Mouse (Mus musculus) left cerebral cortex, adult 11 months (tissue): ENCODE measurements around the gene Bcl2.
"Not testable (repeated sequence)": the region's sequence is repeated elsewhere in the genome, so short reads cannot be mapped to it uniquely, and the experiment has no call there.

Source experiments
- DNase-seq: peaks from one replicate; pipeline ENCODE4 v3.0.0; 2022; ENCODE audit warnings: low spot score

Bcl2 gene

DNA sequence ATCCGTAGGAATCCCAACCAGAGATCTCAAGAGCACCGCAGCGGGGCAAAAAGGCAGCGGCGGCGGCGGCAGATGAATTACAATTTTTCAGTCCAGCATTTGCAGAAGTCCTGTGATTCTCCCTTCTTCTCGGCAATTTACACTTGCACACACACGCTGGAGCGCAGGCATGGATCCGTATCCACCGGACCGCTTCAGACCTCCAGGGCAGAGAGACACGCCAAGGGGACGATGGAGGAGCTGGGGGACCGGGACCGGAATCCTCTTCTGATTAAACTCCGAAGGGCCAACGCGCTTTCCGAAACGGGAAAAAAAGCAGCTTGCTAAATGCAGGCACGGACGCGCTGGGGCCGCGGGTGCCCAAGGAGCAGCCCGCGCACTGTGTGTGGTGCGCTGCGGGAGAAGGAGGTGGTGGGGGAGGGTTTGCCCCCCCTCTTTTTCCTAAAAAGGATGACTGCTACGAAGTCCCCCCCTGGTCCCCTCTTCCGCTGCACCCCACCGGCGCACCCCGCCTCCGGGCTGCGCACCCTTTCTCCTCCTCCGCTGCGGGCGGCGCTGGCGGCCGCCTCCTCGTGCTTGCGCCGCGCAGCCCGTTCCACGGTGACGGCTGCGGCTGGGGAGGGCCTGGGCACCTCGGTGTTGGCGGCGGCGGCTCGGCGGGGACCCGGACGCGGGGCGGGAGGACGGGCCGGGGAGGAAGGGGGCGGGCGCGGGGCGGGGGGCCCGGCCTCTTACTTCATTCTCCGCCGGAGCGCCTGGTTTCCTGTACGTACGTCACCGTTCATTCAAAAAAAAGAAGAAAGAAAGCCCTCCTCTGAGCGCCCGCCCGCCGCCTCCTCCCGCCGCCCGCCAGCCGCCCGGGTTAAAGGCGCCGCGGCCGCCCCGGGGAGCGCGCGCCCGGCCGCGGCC, at the start of gene Bcl2:
Gene Bcl2 (minus strand): TSS at position 654 of the 909 bp plus-strand sequence.
- DNase-seq, result peak; percentile 46

DNA sequence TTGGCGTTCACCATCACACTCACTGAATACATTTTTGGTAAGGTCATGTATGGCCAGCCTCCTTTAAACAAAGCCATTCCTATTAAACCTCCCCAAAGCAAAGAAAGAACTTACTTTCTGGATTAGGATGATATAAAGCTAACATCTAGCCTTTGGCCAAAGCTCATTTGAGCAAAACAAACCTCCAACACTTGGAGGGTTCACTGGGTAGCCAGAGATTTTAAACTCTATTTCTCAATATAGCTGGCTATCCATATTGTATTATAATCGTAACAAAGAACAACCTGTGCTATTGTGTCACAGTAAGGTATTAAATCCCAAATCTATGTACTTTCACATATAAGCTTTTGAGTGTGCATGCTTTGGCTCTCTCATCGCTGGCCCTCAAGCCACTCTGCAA, 46.7 kb upstream of the Bcl2 start:
- DNase-seq, result no peak

DNA sequence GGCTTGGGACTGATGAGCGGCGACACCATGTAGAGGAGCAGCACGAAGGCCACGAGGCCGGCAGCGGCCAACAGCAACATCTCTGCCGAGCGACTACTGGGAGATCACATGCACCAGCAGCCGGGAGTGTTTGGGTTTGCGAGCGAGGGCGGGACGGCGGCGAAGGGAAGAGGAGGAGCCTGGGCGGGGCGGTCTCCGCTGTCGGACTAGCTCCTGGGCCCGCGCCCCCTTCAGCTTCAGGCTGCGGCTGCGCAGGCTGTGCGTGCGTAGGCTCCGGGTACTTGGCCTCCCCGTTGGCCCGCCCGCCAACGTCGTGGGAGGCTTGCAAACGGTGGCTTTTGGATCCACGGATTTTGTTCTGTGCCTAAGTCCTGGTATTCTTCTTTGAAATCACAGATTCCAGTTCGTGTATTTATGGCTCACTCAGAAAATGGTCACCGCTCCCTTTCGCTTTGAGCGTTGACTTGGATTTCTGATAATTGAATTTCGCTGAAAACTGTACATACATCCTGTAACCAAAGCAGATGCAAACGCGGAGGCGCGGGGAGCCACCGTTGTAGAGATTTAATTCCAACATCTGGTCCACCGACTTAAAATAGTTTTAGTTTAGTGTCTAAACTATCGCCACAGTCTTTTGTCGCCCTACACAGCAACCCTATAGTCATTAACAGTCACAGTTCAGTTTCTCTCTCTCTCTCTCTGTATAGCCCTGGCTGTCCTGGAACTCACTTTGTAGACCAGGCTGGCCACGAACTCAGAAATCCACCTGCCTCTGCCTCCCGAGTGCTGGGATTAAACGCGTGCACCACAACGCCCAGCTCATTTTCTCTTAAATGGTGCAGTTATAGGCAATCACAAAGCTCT, 45.7 kb upstream of the Bcl2 start, which contains the start of gene Kdsr:
Gene Kdsr (minus strand): TSS at position 156 of the 864 bp plus-strand sequence.
- peak; percentile 96 for DNase-seq

DNA sequence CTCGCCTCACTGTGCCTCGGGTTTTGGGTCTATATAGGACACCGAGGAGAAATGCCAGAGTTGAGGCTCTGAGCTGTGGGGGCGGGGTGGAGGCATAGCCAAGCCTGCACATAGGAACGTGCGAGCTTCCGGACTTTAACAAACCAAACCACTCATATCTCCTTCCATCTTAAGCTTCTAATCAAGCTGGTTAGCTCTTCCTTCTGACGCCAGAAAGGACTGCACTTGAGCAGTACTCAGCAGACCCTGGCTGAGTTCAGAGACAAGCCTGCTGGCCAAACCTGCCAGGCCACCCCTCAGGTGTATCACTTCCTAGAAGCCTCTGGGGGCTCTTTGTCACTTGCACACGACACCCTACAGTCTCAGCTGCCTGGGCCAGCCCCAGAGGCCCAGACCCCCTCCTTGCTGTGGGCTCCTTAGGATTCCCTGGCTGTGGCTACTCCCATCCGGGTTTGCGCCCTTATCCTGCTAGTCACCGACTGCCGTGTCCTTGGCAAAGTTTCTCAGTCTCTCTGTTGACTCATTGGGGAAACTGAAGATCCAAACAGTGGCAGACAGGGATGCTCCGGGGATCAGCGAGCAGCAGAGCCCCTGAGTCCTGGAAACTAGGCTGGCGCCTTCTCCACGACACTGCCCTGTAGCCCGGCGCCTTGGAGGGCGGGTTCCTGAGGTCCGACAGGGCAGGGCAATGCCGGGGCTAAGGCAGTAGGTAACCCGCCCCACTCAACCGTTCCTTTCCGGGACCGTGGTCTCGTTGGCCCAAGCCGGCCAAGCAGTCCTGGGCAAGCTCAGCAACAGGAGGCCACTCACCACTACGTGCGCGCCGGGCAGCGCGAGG, 44.9 kb upstream of the Bcl2 start:
- DNase-seq, result peak; percentile 29

DNA sequence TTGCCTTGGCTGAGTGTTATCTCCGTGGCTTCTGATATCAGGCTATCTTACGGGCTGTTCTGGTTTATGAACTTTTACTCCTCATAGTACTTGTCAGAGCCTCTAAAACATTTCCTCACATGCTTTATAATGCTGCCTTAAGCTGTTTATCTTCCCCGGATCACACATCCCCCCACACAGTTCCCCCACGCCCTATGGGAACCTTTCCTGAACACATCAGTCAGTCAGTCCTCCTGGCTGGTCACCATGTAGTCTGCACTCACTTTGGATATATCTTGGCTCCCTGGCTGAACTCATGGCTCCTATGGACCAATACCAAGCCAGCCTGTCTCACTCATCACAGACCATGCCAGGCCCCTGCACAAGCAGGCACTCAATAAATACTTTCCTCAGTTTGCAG, 42.6 kb upstream of the Bcl2 start:
- DNase-seq, result no peak

DNA sequence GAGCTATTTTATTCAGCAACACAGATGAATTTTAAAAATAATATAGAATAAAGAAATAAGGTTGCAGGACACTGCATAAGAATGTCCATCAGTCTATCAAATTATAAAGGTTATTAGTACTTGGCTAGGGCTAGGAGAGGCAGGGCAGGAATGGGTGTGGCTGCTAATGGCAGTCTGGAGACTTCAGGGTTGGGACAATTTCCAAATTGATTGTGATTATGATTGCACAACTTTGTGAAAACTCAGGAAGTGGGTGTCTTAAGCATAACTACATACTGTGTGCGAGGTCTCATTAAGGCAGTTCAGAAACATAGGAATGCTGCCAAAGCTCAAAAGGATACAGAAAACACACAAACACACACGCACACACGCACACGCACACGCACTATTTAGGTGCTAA, 37.9 kb upstream of the Bcl2 start:
- no peak for DNase-seq

DNA sequence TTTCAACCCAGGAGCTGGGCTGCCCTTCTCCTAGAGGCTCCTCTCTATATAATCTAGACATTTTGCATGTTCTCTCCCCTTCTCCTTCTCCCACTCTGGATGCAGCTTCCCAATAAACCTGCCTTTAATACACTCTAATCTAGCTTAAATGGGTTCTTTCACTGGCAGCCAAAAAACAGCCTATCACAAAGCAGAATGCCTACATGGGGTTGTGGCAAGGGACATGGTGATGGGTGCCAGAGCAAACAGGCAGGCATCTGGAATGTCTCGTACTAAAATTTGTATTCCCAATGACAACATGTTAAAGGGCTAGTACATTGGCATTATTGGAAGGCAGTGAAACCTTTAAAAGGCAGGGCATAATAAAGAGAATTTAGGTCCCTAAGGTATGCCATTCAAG, 36.6 kb upstream of the Bcl2 start:
- no peak for DNase-seq

DNA sequence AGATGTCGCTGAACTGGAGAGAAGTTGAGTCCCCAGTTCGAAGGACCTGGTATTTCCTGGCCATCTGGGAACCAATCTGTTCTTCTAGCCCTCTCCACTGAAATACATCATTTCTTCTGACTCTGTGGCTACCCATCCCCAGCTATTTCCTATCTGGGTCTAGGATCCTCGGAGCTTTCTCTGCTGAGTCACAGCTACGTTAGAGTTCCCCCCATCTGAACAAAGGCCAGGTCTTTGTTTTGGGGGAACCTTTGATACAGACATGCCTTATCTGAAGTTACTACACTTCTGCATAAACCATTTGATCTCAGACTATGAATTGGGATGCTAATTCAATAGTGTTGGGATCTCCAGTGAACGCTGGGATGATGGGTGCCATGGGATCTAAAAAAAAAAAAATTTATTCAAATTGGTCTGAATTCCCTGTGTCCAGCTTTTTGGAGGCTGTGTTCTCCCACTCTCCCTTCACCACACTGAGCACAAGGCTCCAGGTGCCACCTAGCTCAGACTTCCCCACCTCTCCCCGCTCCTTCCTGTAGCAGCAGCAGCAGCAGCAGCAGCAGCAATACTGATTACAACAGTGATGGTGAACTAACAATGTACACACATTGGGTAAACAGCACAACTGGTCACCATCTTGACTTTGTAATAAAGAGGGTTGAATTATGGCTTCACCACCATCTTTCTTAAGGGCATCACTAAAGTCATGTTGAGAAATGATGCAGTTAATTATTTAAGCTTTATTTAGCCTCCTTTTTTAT, 34.7 kb upstream of the Bcl2 start:
- DNase-seq, result no peak

DNA sequence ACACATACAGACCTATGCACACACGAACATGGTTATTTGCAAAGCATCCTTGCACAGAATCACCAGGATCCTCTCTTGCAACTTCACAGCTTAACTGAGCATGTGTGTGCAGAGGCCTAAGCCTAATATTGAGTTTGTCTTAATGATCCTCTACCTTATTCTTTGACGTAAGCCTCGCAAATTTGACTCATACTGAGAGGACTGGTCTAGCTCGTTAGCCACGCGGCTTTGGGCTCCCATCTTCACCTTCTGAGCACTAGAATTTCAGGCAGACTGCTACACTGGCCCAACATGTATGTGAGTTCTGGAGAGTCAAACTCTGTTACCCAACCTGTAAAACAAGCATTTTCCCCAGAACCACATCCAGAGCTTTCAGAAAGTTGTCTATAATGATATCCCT, 28.9 kb upstream of the Bcl2 start:
- no peak for DNase-seq

DNA sequence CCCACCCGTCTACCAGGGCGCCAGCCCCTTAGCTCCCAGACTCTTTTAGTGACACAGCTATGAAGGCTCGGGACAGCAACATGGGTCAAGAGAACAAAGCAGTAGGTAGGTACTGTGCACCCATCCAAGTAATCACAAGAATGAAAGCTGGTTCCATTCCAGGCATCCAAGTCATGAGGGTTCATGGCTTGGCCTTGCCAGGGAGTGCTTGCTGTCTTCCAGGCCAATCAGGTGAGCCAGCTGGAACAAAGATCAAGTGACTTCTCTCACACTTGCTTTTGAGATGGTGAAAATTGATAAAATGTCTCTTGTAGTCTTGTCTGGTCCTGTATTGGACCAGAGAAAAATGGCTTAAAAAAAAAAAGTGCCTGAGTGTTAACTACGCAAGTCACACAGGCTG, 26.7 kb upstream of the Bcl2 start:
- DNase-seq, result no peak

DNA sequence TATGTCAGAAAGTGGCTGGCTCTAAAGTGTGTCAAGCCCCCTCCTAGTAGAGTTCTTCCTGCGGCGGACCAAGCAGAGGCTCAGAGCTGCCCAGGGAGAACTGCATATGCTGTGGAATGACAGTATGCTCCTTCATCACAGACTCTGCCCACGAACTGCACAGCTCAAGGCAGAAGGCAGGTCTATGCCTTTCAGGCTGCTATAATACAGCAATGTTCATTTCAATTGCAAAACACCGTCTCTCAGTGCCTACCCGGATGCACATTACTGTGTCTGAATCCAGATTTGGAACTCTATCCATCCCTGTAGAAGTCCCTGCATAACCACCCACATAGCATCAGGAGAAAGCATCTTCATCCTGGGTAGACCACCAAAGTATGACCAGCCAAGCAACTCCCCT, 25.7 kb upstream of the Bcl2 start:
- no peak for DNase-seq

DNA sequence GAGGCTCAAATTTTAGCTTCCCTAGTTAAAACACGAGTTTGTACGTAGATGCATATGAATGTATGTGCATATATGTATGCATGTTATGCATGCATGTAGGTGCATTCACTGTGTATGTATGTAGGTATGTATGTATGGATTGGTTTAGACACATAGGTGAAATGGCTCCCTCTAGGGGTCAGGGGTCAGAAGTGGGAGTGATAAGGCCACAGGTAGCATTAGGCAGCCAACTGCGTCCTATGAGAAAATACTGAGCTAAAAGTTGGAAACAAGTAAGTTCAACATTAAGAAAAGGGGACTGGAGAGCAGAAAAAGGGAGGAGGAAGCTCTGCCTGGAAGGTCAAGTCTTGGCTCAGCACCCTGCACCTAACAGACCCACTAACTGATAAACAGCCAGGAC, 24.0 kb upstream of the Bcl2 start:
- DNase-seq, result no peak

DNA sequence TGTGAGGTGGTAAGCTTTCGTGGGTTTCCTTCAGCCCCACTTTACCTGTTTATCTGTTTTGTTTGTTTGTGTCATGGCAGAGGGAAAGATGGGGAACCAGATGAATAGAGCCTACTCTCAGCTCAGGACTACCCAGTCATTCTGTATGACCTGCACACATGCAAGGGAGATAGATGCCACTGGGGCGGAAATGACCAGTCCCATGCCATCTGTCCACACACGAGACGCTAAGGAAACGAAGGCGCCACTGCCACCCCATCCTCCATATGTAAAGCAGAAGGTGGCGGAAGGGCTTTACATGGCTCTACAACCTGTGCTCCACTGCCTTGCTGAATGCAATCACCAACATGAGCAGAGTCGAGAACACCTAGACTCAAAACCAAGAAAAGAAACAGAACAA, 22.1 kb upstream of the Bcl2 start:
- no peak for DNase-seq

DNA sequence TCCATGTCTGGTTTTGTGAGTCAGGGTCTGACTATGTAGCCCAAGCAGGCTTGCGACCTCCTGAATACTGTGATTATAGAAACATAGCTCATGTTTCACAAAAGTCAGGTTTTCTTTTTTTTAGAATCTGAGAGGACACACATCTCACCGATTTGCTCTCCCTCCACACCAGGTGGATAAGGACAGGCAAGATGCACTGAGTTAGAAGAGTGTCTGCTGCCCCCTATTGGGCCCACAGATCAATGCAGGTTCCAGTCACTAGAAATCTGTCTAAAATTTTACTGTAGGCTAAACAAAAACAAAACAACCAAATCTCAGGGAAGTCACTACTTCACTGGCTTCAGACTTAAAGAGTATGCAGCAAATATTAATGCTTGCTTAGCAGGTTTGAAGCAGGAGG, 21.5 kb upstream of the Bcl2 start:
- DNase-seq, result no peak

DNA sequence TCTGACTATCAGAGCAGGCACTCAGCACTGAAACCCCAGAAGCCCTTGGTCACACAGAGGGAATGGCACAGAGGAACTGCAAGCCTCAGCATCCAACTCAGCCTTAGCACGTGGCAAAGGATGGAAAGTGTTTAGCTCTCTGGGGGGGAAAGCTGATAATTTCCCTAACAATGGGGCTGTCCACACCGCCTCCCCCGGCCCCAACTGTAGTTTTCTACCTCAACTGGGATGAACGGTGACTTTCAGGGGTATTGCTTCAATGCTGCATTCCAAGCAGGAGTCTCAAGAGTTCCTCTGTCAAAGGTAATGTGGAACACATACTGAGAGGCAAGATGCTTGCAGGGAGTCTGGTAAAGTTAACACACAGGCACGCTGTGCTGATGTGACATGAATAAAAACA, 8.0 kb upstream of the Bcl2 start:
- DNase-seq, result no peak

DNA sequence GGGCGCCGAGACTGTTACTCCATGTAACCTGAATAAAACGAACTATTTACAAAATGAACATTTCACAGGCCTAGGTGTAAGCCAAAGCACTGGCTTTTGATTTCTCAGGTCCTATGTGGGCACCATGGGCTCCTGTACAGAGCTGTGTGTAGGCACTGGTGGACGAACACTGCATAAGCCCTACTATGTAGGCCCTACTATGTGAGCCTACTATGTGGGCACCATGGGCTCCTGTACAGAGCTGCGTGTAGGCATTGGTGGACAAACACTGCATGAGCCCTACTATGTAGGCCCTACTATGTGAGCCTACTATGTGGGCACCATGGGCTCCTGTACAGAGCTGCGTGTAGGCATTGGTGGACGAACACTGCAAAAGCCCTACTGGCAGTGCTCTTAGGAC, 3.7 kb upstream of the Bcl2 start:
- DNase-seq, result not testable (repeated sequence)

DNA sequence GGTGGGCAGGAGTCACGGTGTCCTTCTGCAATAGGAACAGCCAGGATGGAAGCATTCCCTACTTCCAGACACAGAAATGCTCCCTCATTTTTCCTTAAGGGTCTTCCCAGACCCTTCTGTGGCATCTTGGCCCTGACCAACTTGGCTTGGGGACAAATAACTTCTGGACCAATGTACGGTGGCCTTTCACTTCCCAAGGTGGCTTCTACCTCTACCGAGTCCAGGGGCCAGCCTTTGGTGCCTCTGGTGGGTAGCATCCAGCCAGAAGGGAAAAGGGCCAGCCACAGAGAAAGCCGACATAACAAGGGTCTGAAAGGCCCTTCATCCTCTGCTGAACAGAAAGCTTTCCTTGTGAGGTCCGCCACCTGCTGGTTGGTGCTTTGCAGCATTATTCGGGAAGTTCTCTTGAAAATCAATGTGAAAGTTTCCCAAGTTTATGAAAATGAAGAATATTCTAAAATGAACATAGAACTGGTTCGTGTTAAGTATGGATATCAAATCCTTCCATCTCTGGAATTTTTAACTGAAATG, 3.1 kb upstream of the Bcl2 start:
- peak; percentile 50 for DNase-seq

DNA sequence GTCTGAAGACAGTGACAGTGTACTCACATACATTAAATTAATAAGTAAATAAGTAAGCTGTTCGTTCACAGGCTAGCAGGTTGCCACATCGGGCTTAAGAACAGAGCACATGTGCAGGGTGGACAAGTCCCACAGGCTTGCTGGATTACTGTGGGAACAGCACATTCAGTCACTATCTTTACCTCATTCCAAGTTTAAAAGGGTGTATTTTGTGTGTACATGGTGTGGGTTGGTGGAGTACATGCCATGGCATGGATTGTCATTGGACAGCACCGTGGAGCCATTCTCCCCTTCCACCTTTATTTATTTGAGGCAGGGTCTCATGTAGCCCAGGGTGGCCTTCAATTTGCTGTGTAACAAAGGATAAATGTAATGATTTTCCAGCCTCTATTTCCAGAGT, 2.1 kb upstream of the Bcl2 start:
- no peak for DNase-seq

DNA sequence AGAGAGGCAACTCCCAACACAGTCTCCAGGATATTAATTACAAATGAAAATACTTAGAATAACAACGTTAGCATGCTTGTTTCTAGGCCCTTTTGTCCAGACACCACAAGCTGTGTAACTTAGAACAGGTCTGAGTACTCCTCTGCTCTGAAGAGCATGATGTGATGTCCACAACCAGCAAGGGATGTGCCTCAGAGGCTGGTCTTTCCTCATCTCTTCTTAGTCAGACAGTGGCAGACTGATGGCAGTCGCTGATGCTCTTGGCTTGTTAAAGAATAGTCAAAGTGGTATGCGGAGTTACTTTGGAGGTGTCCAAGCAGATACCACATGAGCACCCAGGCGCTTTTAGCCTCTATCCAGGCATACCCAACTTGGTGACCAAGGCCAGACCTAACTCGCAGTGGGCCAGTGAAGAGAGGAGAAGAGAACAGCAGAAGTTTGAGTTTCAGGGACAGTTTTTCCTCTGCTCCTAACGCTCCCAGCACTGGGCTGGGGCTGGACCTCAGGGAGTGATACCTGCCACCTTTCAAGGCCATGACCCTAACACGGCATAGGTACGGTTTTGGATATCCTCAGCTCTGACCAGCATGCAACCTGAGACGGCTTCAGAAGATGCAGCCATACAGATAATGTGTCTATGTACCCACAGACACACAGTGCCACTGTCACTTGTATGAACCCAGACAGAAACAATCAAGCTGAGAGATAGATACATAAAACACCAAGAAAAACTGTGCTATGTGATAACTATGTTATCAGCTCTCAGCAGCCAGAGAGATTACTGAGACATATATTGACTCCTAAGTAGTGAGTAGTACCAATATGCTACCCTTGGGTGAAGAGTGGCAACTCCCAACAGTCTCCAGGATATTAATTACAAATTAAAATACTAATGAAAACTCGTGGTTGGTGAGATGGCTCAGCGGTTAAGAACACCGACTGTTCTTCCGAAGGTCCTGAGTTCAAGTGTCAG, 1.3 kb upstream of the Bcl2 start:
- no peak for DNase-seq

DNA sequence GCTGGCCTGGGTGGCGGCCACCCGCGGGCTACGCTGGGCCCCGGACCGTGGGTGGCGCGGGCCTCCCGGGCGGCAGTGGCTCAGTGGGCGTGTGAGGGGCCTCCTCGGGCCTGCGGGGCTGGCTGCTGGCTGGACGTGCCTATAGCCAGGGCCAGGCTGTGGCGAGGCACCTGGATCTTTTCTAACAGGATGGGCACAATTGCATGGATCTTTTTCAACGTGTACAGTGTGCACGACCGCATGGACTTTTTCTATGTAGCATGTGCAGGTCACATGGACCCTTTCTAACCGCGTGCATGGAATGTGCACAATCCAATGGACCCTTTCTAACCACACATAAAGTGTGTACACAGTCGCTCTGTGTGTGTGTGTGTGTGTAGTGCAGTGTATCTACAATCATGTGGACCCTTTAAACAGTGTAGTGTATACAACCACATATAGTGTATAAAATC, 482 bp upstream of the Bcl2 start:
- DNase-seq, result no peak
